Mouse (Mus musculus): Measurements from ENCODE around the gene Msh3. TPM values are rescaled to one million over a fixed set of nuclear protein-coding genes. Genes with fewer than 3 reads are reported as not detected.

Gene Msh3
- polyA plus RNA-seq, 1 experiment from 2014 or later, result 32.8 TPM

GRCm38 (mm10) chr13:92253850-92254249 is 101.0 kb downstream of the Msh3 start:
- H3K4me2 ChIP-seq, result no peak overlapping the region
- H3K27ac ChIP-seq (ENCODE audit: low read depth, low read length), result no peak overlapping the region
- H3K27me3 ChIP-seq (replicated peaks; ENCODE audit: control insufficient read depth, insufficient read depth, low read length), result no peaks in the 10 kb centered on the region
- H3K9ac ChIP-seq (ENCODE audit: low read depth, low read length), result no peak overlapping the region
- no peak for ATAC-seq (replicated peaks; ENCODE audit: low FRiP score)
- H3K36me3 ChIP-seq (ENCODE audit: control insufficient read depth, insufficient read depth, low read length), result no peaks in the 10 kb centered on the region
- 90% methylated on average over 5 of the region's 5 CpGs for WGBS
- no peak for DNase-seq (ENCODE audit: low spot score)
- H3K9me3 ChIP-seq (ENCODE audit: control insufficient read depth, low read length), result no peaks in the 10 kb centered on the region
- no peak overlapping the region for H3K4me3 ChIP-seq (ENCODE audit: low read depth, low read length)
- H3K4me1 ChIP-seq (replicated peaks; ENCODE audit: control insufficient read depth, insufficient read depth, low read length), result no peaks in the 10 kb centered on the region

DNA sequence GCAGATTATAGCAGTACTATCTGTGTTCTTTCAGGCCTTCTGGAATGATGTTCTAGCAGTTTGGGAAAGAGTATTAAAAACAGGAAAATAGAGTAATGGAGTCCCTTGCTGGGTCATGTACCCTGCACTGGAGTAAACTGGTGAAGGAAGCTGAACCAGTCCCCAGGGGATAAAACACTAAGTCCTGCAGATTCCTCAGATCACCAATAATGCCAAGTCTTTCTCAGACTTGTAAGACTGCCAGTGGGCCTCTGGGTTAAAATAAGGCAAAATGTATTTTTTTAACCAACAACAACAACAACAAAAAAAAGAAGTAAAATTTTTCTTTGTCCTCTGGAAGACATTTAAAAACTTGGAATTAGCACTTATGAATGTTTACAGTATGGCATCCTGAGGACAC is 102.5 kb downstream of the Msh3 start:
- Histone ChIP-seq H3K36me3 (ENCODE audit: control insufficient read depth, insufficient read depth, low read length) (no peaks in the 10 kb centered on the region), H3K27me3 (replicated peaks; ENCODE audit: control insufficient read depth, insufficient read depth, low read length) (no peaks in the 10 kb centered on the region), H3K4me2 (no peak overlapping the region), H3K4me3 (ENCODE audit: low read depth, low read length) (no peak overlapping the region), H3K9ac (ENCODE audit: low read depth, low read length) (no peak overlapping the region), H3K9me3 (ENCODE audit: control insufficient read depth, low read length) (no peaks in the 10 kb centered on the region), H3K27ac (ENCODE audit: low read depth, low read length) (no peak overlapping the region), H3K4me1 (replicated peaks; ENCODE audit: control insufficient read depth, insufficient read depth, low read length) (no peaks in the 10 kb centered on the region)
- DNase-seq (ENCODE audit: low spot score) (no peak), ATAC-seq (replicated peaks; ENCODE audit: low FRiP score) (no peak)

GRCm38 (mm10) chr13:92247576-92247975 is 107.2 kb downstream of the Msh3 start:
- no peaks in the 10 kb centered on the region for H3K36me3 ChIP-seq (ENCODE audit: control insufficient read depth, insufficient read depth, low read length)
- no peaks in the 10 kb centered on the region for H3K9me3 ChIP-seq (ENCODE audit: control insufficient read depth, low read length)
- H3K4me3 ChIP-seq (ENCODE audit: low read depth, low read length), result no peak overlapping the region
- ATAC-seq (replicated peaks; ENCODE audit: low FRiP score), result no peak
- H3K9ac ChIP-seq (ENCODE audit: low read depth, low read length), result no peak overlapping the region
- 88% methylated on average over 2 of the region's 2 CpGs for WGBS
- H3K27me3 ChIP-seq (replicated peaks; ENCODE audit: control insufficient read depth, insufficient read depth, low read length), result no peaks in the 10 kb centered on the region
- H3K27ac ChIP-seq (ENCODE audit: low read depth, low read length), result no peak overlapping the region
- H3K4me1 ChIP-seq (replicated peaks; ENCODE audit: control insufficient read depth, insufficient read depth, low read length), result no peaks in the 10 kb centered on the region
- DNase-seq (ENCODE audit: low spot score), result no peak
- no peak overlapping the region for H3K4me2 ChIP-seq

- H3K27me3 ChIP-seq (replicated peaks; ENCODE audit: control insufficient read depth, insufficient read depth, low read length), result no peaks in the 10 kb centered on the region
- no peak overlapping the region for H3K27ac ChIP-seq (ENCODE audit: low read depth, low read length)
- H3K4me3 ChIP-seq (ENCODE audit: low read depth, low read length), result no peak overlapping the region
- no peaks in the 10 kb centered on the region for H3K36me3 ChIP-seq (ENCODE audit: control insufficient read depth, insufficient read depth, low read length)
- no peak overlapping the region for H3K4me2 ChIP-seq
- WGBS, result 84% methylated on average over 5 of the region's 5 CpGs
- H3K9ac ChIP-seq (ENCODE audit: low read depth, low read length), result no peak overlapping the region
- DNase-seq (ENCODE audit: low spot score) (no peak), ATAC-seq (replicated peaks; ENCODE audit: low FRiP score) (no peak)
- no peaks in the 10 kb centered on the region for H3K4me1 ChIP-seq (replicated peaks; ENCODE audit: control insufficient read depth, insufficient read depth, low read length)
- H3K9me3 ChIP-seq (ENCODE audit: control insufficient read depth, low read length), result no peaks in the 10 kb centered on the region
These were observed 107.8 kb downstream of the Msh3 start for GRCm38 (mm10) chr13:92246966-92247365.

- peaks cover 4% of the 10 kb centered on the region; the same call in 1 of the 2 replicates for H3K4me1 ChIP-seq (replicated peaks; ENCODE audit: control insufficient read depth, insufficient read depth, low read length)
- H3K36me3 ChIP-seq (ENCODE audit: control insufficient read depth, insufficient read depth, low read length), result no peaks in the 10 kb centered on the region; the same call in 1 of the 2 replicates
- H3K4me3 ChIP-seq (ENCODE audit: low read depth, low read length), result no peak overlapping the region
- H3K9me3 ChIP-seq (ENCODE audit: control insufficient read depth, low read length), result no peaks in the 10 kb centered on the region
- H3K27ac ChIP-seq (ENCODE audit: low read depth, low read length), result no peak overlapping the region
- no peak overlapping the region for H3K9ac ChIP-seq (ENCODE audit: low read depth, low read length)
- no peak overlapping the region for H3K4me2 ChIP-seq
- 85% methylated on average over 2 of the region's 2 CpGs for WGBS
- ATAC-seq (replicated peaks; ENCODE audit: low FRiP score) (no peak), DNase-seq (ENCODE audit: low spot score) (no peak)
- no peaks in the 10 kb centered on the region for H3K27me3 ChIP-seq (replicated peaks; ENCODE audit: control insufficient read depth, insufficient read depth, low read length)
These were observed 110.1 kb downstream of the Msh3 start for GRCm38 (mm10) chr13:92244731-92245130.

DNA sequence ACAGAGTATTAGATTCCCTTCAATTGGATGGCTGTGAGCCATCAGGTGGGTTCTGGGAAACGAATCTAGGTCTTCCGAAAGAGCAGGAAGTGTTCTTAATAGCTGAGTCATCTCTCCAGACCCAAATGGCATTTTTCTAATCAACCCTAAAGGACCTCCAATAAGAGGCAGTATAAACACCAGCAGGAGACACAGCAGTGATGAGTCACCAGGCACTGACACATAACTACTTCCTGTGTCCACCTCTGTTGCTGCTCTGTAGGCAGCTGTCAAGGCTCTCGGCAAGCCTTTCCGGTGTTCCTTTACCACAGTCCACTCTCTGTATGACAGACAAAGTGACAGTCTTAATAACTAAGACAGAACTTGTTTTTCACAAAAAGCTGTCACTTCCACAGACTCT is 113.4 kb downstream of the Msh3 start:
- no peak overlapping the region for H3K9ac ChIP-seq (ENCODE audit: low read depth, low read length)
- H3K27ac ChIP-seq (ENCODE audit: low read depth, low read length), result no peak overlapping the region
- 51% methylated on average over 4 of the region's 4 CpGs for WGBS
- H3K4me3 ChIP-seq (ENCODE audit: low read depth, low read length), result no peak overlapping the region
- peaks cover 4% of the 10 kb centered on the region; the same call in 1 of the 2 replicates for H3K4me1 ChIP-seq (replicated peaks; ENCODE audit: control insufficient read depth, insufficient read depth, low read length)
- no peaks in the 10 kb centered on the region; the same call in 1 of the 2 replicates for H3K36me3 ChIP-seq (ENCODE audit: control insufficient read depth, insufficient read depth, low read length)
- DNase-seq (ENCODE audit: low spot score) (no peak), ATAC-seq (replicated peaks; ENCODE audit: low FRiP score) (peak; percentile 39; the same call in 1 of the 2 replicates)
- no peak overlapping the region for H3K4me2 ChIP-seq
- no peaks in the 10 kb centered on the region for H3K27me3 ChIP-seq (replicated peaks; ENCODE audit: control insufficient read depth, insufficient read depth, low read length)
- no peaks in the 10 kb centered on the region for H3K9me3 ChIP-seq (ENCODE audit: control insufficient read depth, low read length)

DNA sequence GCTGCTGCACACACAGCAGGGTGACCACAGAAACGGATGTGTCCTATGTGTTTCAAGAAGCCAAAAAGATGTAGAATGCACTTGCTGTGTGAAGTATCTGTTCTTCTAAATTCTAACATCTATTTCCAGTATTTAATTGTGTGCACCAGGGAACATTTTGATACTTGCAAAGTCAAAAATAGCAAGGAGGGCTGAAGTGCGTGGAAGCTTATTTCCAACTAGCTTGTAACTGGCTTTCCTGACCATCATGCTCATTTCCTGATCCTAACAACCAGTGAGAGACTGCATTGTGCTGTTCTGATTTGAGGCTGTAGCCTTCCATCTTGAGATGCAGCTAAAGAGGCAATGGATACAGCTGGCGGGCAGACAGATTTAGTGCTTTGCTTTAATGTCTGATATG is 116.9 kb downstream of the Msh3 start:
- Histone ChIP-seq H3K9ac (ENCODE audit: low read depth, low read length) (no peak overlapping the region), H3K27ac (ENCODE audit: low read depth, low read length) (no peak overlapping the region), H3K36me3 (ENCODE audit: control insufficient read depth, insufficient read depth, low read length) (no peaks in the 10 kb centered on the region; the same call in 1 of the 2 replicates), H3K4me2 (no peak overlapping the region), H3K4me3 (ENCODE audit: low read depth, low read length) (no peak overlapping the region), H3K9me3 (ENCODE audit: control insufficient read depth, low read length) (no peaks in the 10 kb centered on the region), H3K4me1 (replicated peaks; ENCODE audit: control insufficient read depth, insufficient read depth, low read length) (peaks cover 4% of the 10 kb centered on the region; the same call in 1 of the 2 replicates), H3K27me3 (replicated peaks; ENCODE audit: control insufficient read depth, insufficient read depth, low read length) (no peaks in the 10 kb centered on the region)
- WGBS, result 89% methylated on average over 3 of the region's 3 CpGs
- ATAC-seq (replicated peaks; ENCODE audit: low FRiP score) (no peak), DNase-seq (ENCODE audit: low spot score) (no peak)

DNA sequence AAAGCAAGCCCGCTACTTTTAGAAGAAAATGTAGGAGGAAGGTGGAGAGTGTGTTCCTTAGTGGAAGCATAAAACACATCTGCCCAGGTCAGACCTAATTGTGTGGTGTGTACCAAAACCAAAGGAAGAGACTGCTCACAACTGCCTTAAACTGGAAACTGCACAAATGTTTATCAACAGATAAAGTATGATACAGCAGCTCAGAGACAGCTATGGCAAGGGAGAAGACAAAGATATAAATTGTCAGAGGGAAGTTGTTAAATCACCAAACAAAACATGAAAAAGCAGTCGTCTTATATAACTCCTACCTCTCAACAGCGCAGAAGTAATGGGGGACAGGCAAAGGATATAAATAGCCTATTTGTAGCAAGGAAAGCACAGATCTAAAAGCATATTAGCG is 117.8 kb downstream of the Msh3 start:
- Histone ChIP-seq H3K27me3 (replicated peaks; ENCODE audit: control insufficient read depth, insufficient read depth, low read length) (no peaks in the 10 kb centered on the region), H3K36me3 (ENCODE audit: control insufficient read depth, insufficient read depth, low read length) (no peaks in the 10 kb centered on the region; the same call in 1 of the 2 replicates), H3K4me2 (no peak overlapping the region), H3K4me1 (replicated peaks; ENCODE audit: control insufficient read depth, insufficient read depth, low read length) (peaks cover 4% of the 10 kb centered on the region; the same call in 1 of the 2 replicates), H3K4me3 (ENCODE audit: low read depth, low read length) (no peak overlapping the region), H3K9me3 (ENCODE audit: control insufficient read depth, low read length) (no peaks in the 10 kb centered on the region), H3K27ac (ENCODE audit: low read depth, low read length) (no peak overlapping the region), H3K9ac (ENCODE audit: low read depth, low read length) (no peak overlapping the region)
- WGBS, result 91% methylated on average over 4 of the region's 4 CpGs
- DNase-seq (ENCODE audit: low spot score) (no peak), ATAC-seq (replicated peaks; ENCODE audit: low FRiP score) (no peak)

- H3K36me3 ChIP-seq (ENCODE audit: control insufficient read depth, insufficient read depth, low read length), result no peaks in the 10 kb centered on the region; the same call in 1 of the 2 replicates
- no peaks in the 10 kb centered on the region for H3K9me3 ChIP-seq (ENCODE audit: control insufficient read depth, low read length)
- no peak overlapping the region for H3K9ac ChIP-seq (ENCODE audit: low read depth, low read length)
- no peak for ATAC-seq (replicated peaks; ENCODE audit: low FRiP score)
- no peak for DNase-seq (ENCODE audit: low spot score)
- no peaks in the 10 kb centered on the region for H3K27me3 ChIP-seq (replicated peaks; ENCODE audit: control insufficient read depth, insufficient read depth, low read length)
- WGBS, result 87% methylated on average over 9 of the region's 9 CpGs
- no peak overlapping the region for H3K4me3 ChIP-seq (ENCODE audit: low read depth, low read length)
- no peak overlapping the region for H3K27ac ChIP-seq (ENCODE audit: low read depth, low read length)
- no peaks in the 10 kb centered on the region for H3K4me1 ChIP-seq (replicated peaks; ENCODE audit: control insufficient read depth, insufficient read depth, low read length)
- no peak overlapping the region for H3K4me2 ChIP-seq
These were observed 122.5 kb downstream of the Msh3 start for GRCm38 (mm10) chr13:92232076-92232938.
